Mouse (Mus musculus): Measurements from ENCODE around the gene Cyp2c23. TPM values are rescaled to one million over a fixed set of nuclear protein-coding genes. Genes with fewer than 3 reads are reported as not detected.

Cyp2c23 gene
- polyA plus RNA-seq, 1 experiment from 2014 or later = not detected

- no peak for DNase-seq (ENCODE audit: low spot score)
- 80% methylated on average over 9 of the region's 9 CpGs for WGBS
Measured at GRCm38 (mm10) chr19:44067323-44068049, 38.5 kb upstream of the Cyp2c23 start.

GRCm38 (mm10) chr19:44064734-44065133 lies 35.7 kb upstream of the Cyp2c23 start:
- Histone ChIP-seq H3K36me3 (ENCODE audit: control insufficient read depth, insufficient read depth, low read length) (peaks cover 22% of the 10 kb centered on the region; the same call in 1 of the 2 replicates), H3K27me3 (replicated peaks; ENCODE audit: control insufficient read depth, insufficient read depth, low read length) (no peaks in the 10 kb centered on the region), H3K9me3 (replicated peaks; ENCODE audit: control insufficient read depth, low read length) (no peaks in the 10 kb centered on the region), H3K4me2 (ENCODE audit: low read length) (no peak overlapping the region), H3K9ac (ENCODE audit: low read length) (no peak overlapping the region), H3K4me1 (ENCODE audit: control insufficient read depth, insufficient read depth, low read length) (0 out of 2 replicates have a peak, but pooled peaks cover 3% of the 10 kb centered on the region), H3K27ac (ENCODE audit: low read depth, low read length) (no peak overlapping the region), H3K4me3 (ENCODE audit: low read depth, low read length) (no peak overlapping the region)
- WGBS = 98% methylated on average over 2 of the region's 2 CpGs
- no peak for DNase-seq (ENCODE audit: low spot score)
- ATAC-seq = no peak

More at GRCm38 (mm10) chr19:44067323-44068049, 38.5 kb upstream of the Cyp2c23 start:
- no peak for ATAC-seq
- Histone ChIP-seq H3K4me3 (ENCODE audit: low read depth, low read length) (no peak overlapping the region), H3K27me3 (replicated peaks; ENCODE audit: control insufficient read depth, insufficient read depth, low read length) (no peaks in the 10 kb centered on the region), H3K9me3 (replicated peaks; ENCODE audit: control insufficient read depth, low read length) (no peaks in the 10 kb centered on the region), H3K36me3 (ENCODE audit: control insufficient read depth, insufficient read depth, low read length) (peaks cover 8% of the 10 kb centered on the region), H3K4me2 (ENCODE audit: low read length) (no peak overlapping the region), H3K9ac (ENCODE audit: low read length) (no peak overlapping the region), H3K27ac (ENCODE audit: low read depth, low read length) (no peak overlapping the region), H3K4me1 (ENCODE audit: control insufficient read depth, insufficient read depth, low read length) (0 out of 2 replicates have a peak, but pooled peaks cover 3% of the 10 kb centered on the region)

- WGBS = 94% methylated on average over 7 of the region's 7 CpGs
- Histone ChIP-seq H3K9me3 (replicated peaks; ENCODE audit: control insufficient read depth, low read length) (no peaks in the 10 kb centered on the region), H3K4me2 (ENCODE audit: low read length) (no peak overlapping the region), H3K36me3 (ENCODE audit: control insufficient read depth, insufficient read depth, low read length) (peaks cover 28% of the 10 kb centered on the region), H3K27ac (ENCODE audit: low read depth, low read length) (no peak overlapping the region), H3K9ac (ENCODE audit: low read length) (no peak overlapping the region), H3K4me1 (ENCODE audit: control insufficient read depth, insufficient read depth, low read length) (0 out of 2 replicates have a peak, but pooled peaks cover 3% of the 10 kb centered on the region), H3K4me3 (ENCODE audit: low read depth, low read length) (no peak overlapping the region), H3K27me3 (replicated peaks; ENCODE audit: control insufficient read depth, insufficient read depth, low read length) (no peaks in the 10 kb centered on the region)
- DNase-seq (ENCODE audit: low spot score) = no peak
- no peak for ATAC-seq
Measured at GRCm38 (mm10) chr19:44063773-44064172, 34.8 kb upstream of the Cyp2c23 start.

GRCm38 (mm10) chr19:44060226-44060625 lies 31.2 kb upstream of the Cyp2c23 start:
- Histone ChIP-seq H3K27me3 (replicated peaks; ENCODE audit: control insufficient read depth, insufficient read depth, low read length) (no peaks in the 10 kb centered on the region), H3K9me3 (replicated peaks; ENCODE audit: control insufficient read depth, low read length) (no peaks in the 10 kb centered on the region), H3K4me3 (ENCODE audit: low read depth, low read length) (no peak overlapping the region), H3K27ac (ENCODE audit: low read depth, low read length) (no peak overlapping the region), H3K4me1 (ENCODE audit: control insufficient read depth, insufficient read depth, low read length) (no peaks in the 10 kb centered on the region), H3K9ac (ENCODE audit: low read length) (no peak overlapping the region), H3K36me3 (ENCODE audit: control insufficient read depth, insufficient read depth, low read length) (peaks cover 45% of the 10 kb centered on the region), H3K4me2 (ENCODE audit: low read length) (no peak overlapping the region)
- WGBS = 88% methylated on average over 3 of the region's 3 CpGs
- ATAC-seq (no peak), DNase-seq (ENCODE audit: low spot score) (no peak)

GRCm38 (mm10) chr19:44055173-44055826 lies 26.3 kb upstream of the Cyp2c23 start:
- no peak for ATAC-seq
- Histone ChIP-seq H3K27me3 (replicated peaks; ENCODE audit: control insufficient read depth, insufficient read depth, low read length) (no peaks in the 10 kb centered on the region), H3K36me3 (ENCODE audit: control insufficient read depth, insufficient read depth, low read length) (peaks cover 32% of the 10 kb centered on the region), H3K4me2 (ENCODE audit: low read length) (no peak overlapping the region), H3K27ac (ENCODE audit: low read depth, low read length) (no peak overlapping the region), H3K4me1 (ENCODE audit: control insufficient read depth, insufficient read depth, low read length) (no peaks in the 10 kb centered on the region), H3K9me3 (replicated peaks; ENCODE audit: control insufficient read depth, low read length) (no peaks in the 10 kb centered on the region), H3K4me3 (ENCODE audit: low read depth, low read length) (no peak overlapping the region), H3K9ac (ENCODE audit: low read length) (no peak overlapping the region)
- DNase-seq (ENCODE audit: low spot score) = no peak
- 83% methylated on average over 4 of the region's 4 CpGs for WGBS

GRCm38 (mm10) chr19:44050388-44050787 lies 21.4 kb upstream of the Cyp2c23 start:
- Histone ChIP-seq H3K9me3 (replicated peaks; ENCODE audit: control insufficient read depth, low read length) (no peaks in the 10 kb centered on the region), H3K27ac (ENCODE audit: low read depth, low read length) (no peak overlapping the region), H3K27me3 (replicated peaks; ENCODE audit: control insufficient read depth, insufficient read depth, low read length) (no peaks in the 10 kb centered on the region), H3K4me3 (ENCODE audit: low read depth, low read length) (no peak overlapping the region), H3K9ac (ENCODE audit: low read length) (no peak overlapping the region), H3K4me2 (ENCODE audit: low read length) (no peak overlapping the region), H3K4me1 (ENCODE audit: control insufficient read depth, insufficient read depth, low read length) (no peaks in the 10 kb centered on the region), H3K36me3 (ENCODE audit: control insufficient read depth, insufficient read depth, low read length) (peaks cover 20% of the 10 kb centered on the region)
- DNase-seq (ENCODE audit: low spot score) (no peak), ATAC-seq (no peak)
- 87% methylated on average over 4 of the region's 4 CpGs for WGBS

GRCm38 (mm10) chr19:44049282-44049681 lies 20.3 kb upstream of the Cyp2c23 start:
- no peak for ATAC-seq
- H3K36me3 ChIP-seq (ENCODE audit: control insufficient read depth, insufficient read depth, low read length) = peaks cover 17% of the 10 kb centered on the region
- H3K4me2 ChIP-seq (ENCODE audit: low read length) = no peak overlapping the region
- H3K27ac ChIP-seq (ENCODE audit: low read depth, low read length) = no peak overlapping the region
- no peak overlapping the region for H3K4me3 ChIP-seq (ENCODE audit: low read depth, low read length)
- no peaks in the 10 kb centered on the region for H3K9me3 ChIP-seq (replicated peaks; ENCODE audit: control insufficient read depth, low read length)
- DNase-seq (ENCODE audit: low spot score) = no peak
- no peak overlapping the region for H3K9ac ChIP-seq (ENCODE audit: low read length)
- 71% methylated on average over 3 of the region's 3 CpGs for WGBS
- H3K27me3 ChIP-seq (replicated peaks; ENCODE audit: control insufficient read depth, insufficient read depth, low read length) = no peaks in the 10 kb centered on the region
- no peaks in the 10 kb centered on the region for H3K4me1 ChIP-seq (ENCODE audit: control insufficient read depth, insufficient read depth, low read length)

- 86% methylated on average over 3 of the region's 3 CpGs for WGBS
Measured at GRCm38 (mm10) chr19:44045847-44046246, 16.8 kb upstream of the Cyp2c23 start.

GRCm38 (mm10) chr19:44042121-44042520 lies 13.1 kb upstream of the Cyp2c23 start:
- H3K9me3 ChIP-seq (replicated peaks; ENCODE audit: control insufficient read depth, low read length) = no peaks in the 10 kb centered on the region
- H3K4me2 ChIP-seq (ENCODE audit: low read length) = no peak overlapping the region
- peaks cover 35% of the 10 kb centered on the region for H3K36me3 ChIP-seq (ENCODE audit: control insufficient read depth, insufficient read depth, low read length)
- no peak for ATAC-seq
- WGBS = 85% methylated on average over 5 of the region's 5 CpGs
- H3K4me3 ChIP-seq (ENCODE audit: low read depth, low read length) = no peak overlapping the region
- H3K9ac ChIP-seq (ENCODE audit: low read length) = no peak overlapping the region
- no peak overlapping the region for H3K27ac ChIP-seq (ENCODE audit: low read depth, low read length)
- no peaks in the 10 kb centered on the region for H3K27me3 ChIP-seq (replicated peaks; ENCODE audit: control insufficient read depth, insufficient read depth, low read length)
- H3K4me1 ChIP-seq (ENCODE audit: control insufficient read depth, insufficient read depth, low read length) = no peaks in the 10 kb centered on the region
- no peak for DNase-seq (ENCODE audit: low spot score)

More at GRCm38 (mm10) chr19:44045847-44046246, 16.8 kb upstream of the Cyp2c23 start:
- no peak overlapping the region for H3K27ac ChIP-seq (ENCODE audit: low read depth, low read length)
- H3K9ac ChIP-seq (ENCODE audit: low read length) = no peak overlapping the region
- DNase-seq (ENCODE audit: low spot score) (no peak), ATAC-seq (no peak)
- no peak overlapping the region for H3K4me2 ChIP-seq (ENCODE audit: low read length)
- H3K9me3 ChIP-seq (replicated peaks; ENCODE audit: control insufficient read depth, low read length) = no peaks in the 10 kb centered on the region
- H3K4me3 ChIP-seq (ENCODE audit: low read depth, low read length) = no peak overlapping the region
- peaks cover 13% of the 10 kb centered on the region for H3K36me3 ChIP-seq (ENCODE audit: control insufficient read depth, insufficient read depth, low read length)
- H3K4me1 ChIP-seq (ENCODE audit: control insufficient read depth, insufficient read depth, low read length) = no peaks in the 10 kb centered on the region
- H3K27me3 ChIP-seq (replicated peaks; ENCODE audit: control insufficient read depth, insufficient read depth, low read length) = no peaks in the 10 kb centered on the region
